Mouse (Mus musculus) liver, postnatal 0 days (tissue): ENCODE measurements at regions not wholly inside any gene's neighbourhood (a gene's known extent, or its start where the extent isn't known, plus 50 kb on each side); places are given as distances from the start of the nearest gene placed in this dataset.

Experiments
- ATAC-seq: fragments of 200-750 bp; cut with Nextera tagmentation; 2 replicates; pipeline ENCODE4 v1.8.0; 2017; ENCODE audit warnings: mild to moderate bottlenecking, moderate library complexity
- DNase-seq: peaks from one replicate; pipeline ENCODE4 v3.0.0-alpha.2; 2016
- H3K27ac ChIP-seq: fragments of 300-500 bp; sonication (generic); 2 replicates; pipeline ENCODE4 v1.5.1; 2014; ENCODE audit warnings: antibody characterized with exemption, moderate library complexity, mild to moderate bottlenecking, low read depth
- H3K27me3 ChIP-seq: fragments of 300-500 bp; sonication (generic); 2 replicates; pipeline ENCODE4 v1.6.1; 2014; ENCODE audit warnings: low read length, control low read depth, mixed read lengths; ENCODE audit not compliant: insufficient read depth
- H3K36me3 ChIP-seq: fragments of 300-500 bp; sonication (generic); replicated peaks from 2 replicates; pipeline ENCODE4 v1.6.1; 2014; ENCODE audit warnings: mild to moderate bottlenecking, control low read depth, low read length, moderate library complexity, mixed read lengths; ENCODE audit not compliant: insufficient read depth
- H3K4me1 ChIP-seq: fragments of 300-500 bp; sonication (generic); 2 replicates; pipeline ENCODE4 v1.6.1; 2014; ENCODE audit warnings: antibody characterized with exemption, mild to moderate bottlenecking, control low read depth; ENCODE audit not compliant: insufficient read depth
- H3K4me2 ChIP-seq: fragments of 300-500 bp; sonication (generic); 2 replicates; pipeline ENCODE4 v1.6.1; 2014; ENCODE audit warnings: low read depth, mild to moderate bottlenecking, low read length, moderate library complexity, mixed read lengths
- H3K4me3 ChIP-seq: fragments of 300-500 bp; sonication (generic); 2 replicates; pipeline ENCODE4 v1.5.1; 2014; ENCODE audit warnings: low read depth, low read length
- H3K9ac ChIP-seq: fragments of 300-500 bp; sonication (generic); replicated peaks from 2 replicates; pipeline ENCODE4 v1.6.1; 2014; ENCODE audit warnings: mild to moderate bottlenecking, moderate library complexity
- H3K9me3 ChIP-seq: fragments of 300-500 bp; sonication (generic); 2 replicates; pipeline ENCODE4 v1.6.1; 2016; ENCODE audit warnings: mild to moderate bottlenecking, control low read depth, low read length, mixed read lengths
- CTCF ChIP-seq: sonication (generic); IDR thresholded peaks from 2 replicates; pipeline ENCODE4 v1.5.1; 2016; ENCODE audit warnings: antibody characterized with exemption, low read depth
- EP300 ChIP-seq: IDR thresholded peaks from 2 replicates; pipeline ENCODE4 v1.6.1; 2016; ENCODE audit warnings: antibody characterized with exemption, low read depth, mild to moderate bottlenecking
- WGBS: fragments of 180-500 bp; shearing (Covaris S2); extraction: QIAGEN DNeasy Blood & Tissue Kit; methylation state at CpG from one replicate; pipeline ENCODE4 v1.1.7; 2014; ENCODE audit not compliant: insufficient replicate concordance; 5-methylcytosine and 5-hydroxymethylcytosine counted together

- no peak overlapping the region for H3K4me3 ChIP-seq
- no peak overlapping the region for H3K4me2 ChIP-seq
- no peak for TF ChIP-seq EP300
- TF ChIP-seq CTCF = no peak
- H3K4me1 ChIP-seq = no peaks in the 10 kb centered on the region
- ATAC-seq = no peak
- H3K27ac ChIP-seq = no peak overlapping the region
- H3K36me3 ChIP-seq = no peaks in the 10 kb centered on the region
- WGBS = 66% methylated on average over 8 of the region's 8 CpGs
- H3K27me3 ChIP-seq = no peaks in the 10 kb centered on the region
- no peaks in the 10 kb centered on the region for H3K9me3 ChIP-seq
- no peak overlapping the region for H3K9ac ChIP-seq
- DNase-seq = no peak
These were observed 714.9 kb upstream of the Acvr2a start for GRCm38 (mm10) chr2:48098931-48099531.

DNA sequence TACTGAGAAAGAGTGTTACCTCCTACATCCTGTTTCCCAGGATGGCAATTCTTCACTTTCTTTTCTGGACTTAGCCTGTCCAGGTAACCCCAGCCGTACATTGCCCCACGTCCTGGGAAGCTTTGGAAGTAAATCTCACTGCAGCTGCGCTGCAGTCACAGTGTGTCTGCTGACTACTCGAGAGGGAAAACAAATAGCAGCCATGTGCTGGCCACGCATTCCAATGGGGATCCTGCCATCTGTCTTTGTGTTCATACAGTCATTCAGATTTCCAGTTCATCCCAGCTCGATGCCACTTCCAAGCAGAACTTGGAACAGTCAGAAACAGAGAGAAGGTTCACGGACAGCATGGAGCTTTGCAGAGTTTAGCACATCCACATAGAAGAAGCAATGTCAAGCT is 690.2 kb upstream of the Acvr2a start:
- no peaks in the 10 kb centered on the region for H3K4me1 ChIP-seq
- no peak overlapping the region for H3K27ac ChIP-seq
- no peak for TF ChIP-seq CTCF
- 71% methylated on average over 7 of the region's 7 CpGs for WGBS
- H3K4me2 ChIP-seq = no peak overlapping the region
- H3K9me3 ChIP-seq = no peaks in the 10 kb centered on the region
- ATAC-seq (no peak), DNase-seq (no peak)
- H3K36me3 ChIP-seq = no peaks in the 10 kb centered on the region
- H3K4me3 ChIP-seq = no peak overlapping the region
- no peak overlapping the region for H3K9ac ChIP-seq
- H3K27me3 ChIP-seq = no peaks in the 10 kb centered on the region

GRCm38 (mm10) chr2:48138051-48138611 is 675.8 kb upstream of the Acvr2a start:
- Histone ChIP-seq H3K27ac (no peak overlapping the region), H3K4me3 (no peak overlapping the region), H3K4me2 (no peak overlapping the region), H3K9me3 (no peaks in the 10 kb centered on the region), H3K9ac (no peak overlapping the region), H3K36me3 (no peaks in the 10 kb centered on the region), H3K4me1 (no peaks in the 10 kb centered on the region), H3K27me3 (no peaks in the 10 kb centered on the region)
- TF ChIP-seq EP300 (no peak), CTCF (no peak)
- ATAC-seq = no peak
- WGBS = 84% methylated on average over 2 of the region's 2 CpGs
- no peak for DNase-seq

DNA sequence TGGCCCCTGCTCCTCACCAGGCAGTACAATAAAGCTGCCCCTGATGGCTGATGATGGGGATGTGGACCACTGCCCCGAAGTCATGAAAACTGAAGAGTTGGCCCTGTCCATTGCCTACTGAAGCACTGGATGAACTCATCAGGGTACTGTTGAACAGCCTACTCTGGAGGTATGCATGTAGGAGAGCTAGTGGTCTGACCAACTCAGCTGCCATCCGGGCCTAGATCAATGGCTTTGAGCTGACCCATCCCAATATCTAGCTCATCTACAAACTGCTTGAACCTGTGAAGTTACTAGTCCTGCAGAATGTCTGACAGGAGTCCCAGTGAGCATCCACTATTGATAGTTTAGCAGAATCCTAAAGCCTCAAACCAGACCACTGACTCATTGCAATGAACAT is 672.6 kb upstream of the Acvr2a start:
- H3K4me3 ChIP-seq = no peak overlapping the region
- 79% methylated on average over 2 of the region's 2 CpGs for WGBS
- no peak overlapping the region for H3K4me2 ChIP-seq
- no peak overlapping the region for H3K9ac ChIP-seq
- ATAC-seq (no peak), DNase-seq (no peak)
- TF ChIP-seq EP300 = no peak
- TF ChIP-seq CTCF = no peak
- no peaks in the 10 kb centered on the region for H3K9me3 ChIP-seq
- no peaks in the 10 kb centered on the region for H3K36me3 ChIP-seq
- H3K27me3 ChIP-seq = no peaks in the 10 kb centered on the region
- no peaks in the 10 kb centered on the region for H3K4me1 ChIP-seq
- no peak overlapping the region for H3K27ac ChIP-seq

DNA sequence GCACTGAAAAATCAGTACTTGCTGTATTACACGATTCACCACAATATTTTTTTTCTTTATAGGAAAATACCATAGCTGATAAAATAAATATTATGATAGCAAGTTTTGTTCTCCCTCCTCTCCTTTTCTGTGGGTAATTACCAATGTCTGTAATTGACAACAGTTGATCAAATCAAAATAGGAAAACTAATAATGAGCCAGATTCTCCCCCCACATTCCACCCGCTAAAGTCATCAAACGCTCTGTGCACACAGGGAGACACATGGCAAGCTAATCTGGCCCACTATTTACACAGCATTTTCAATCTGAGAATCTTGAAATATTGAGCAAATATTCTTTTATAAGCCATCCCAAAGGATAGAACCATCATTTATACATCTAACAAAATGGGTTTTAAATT is 659.2 kb upstream of the Acvr2a start:
- no peak overlapping the region for H3K4me3 ChIP-seq
- H3K4me1 ChIP-seq = no peaks in the 10 kb centered on the region
- H3K27me3 ChIP-seq = no peaks in the 10 kb centered on the region
- WGBS = 86% methylated on average over 3 of the region's 3 CpGs
- no peak overlapping the region for H3K4me2 ChIP-seq
- no peak overlapping the region for H3K27ac ChIP-seq
- TF ChIP-seq CTCF (no peak), EP300 (no peak)
- no peak overlapping the region for H3K9ac ChIP-seq
- no peaks in the 10 kb centered on the region for H3K36me3 ChIP-seq
- no peaks in the 10 kb centered on the region for H3K9me3 ChIP-seq
- ATAC-seq (no peak), DNase-seq (no peak)

- Histone ChIP-seq H3K27me3 (no peaks in the 10 kb centered on the region), H3K27ac (no peak overlapping the region), H3K4me1 (no peaks in the 10 kb centered on the region), H3K9ac (no peak overlapping the region), H3K4me3 (no peak overlapping the region), H3K9me3 (no peaks in the 10 kb centered on the region), H3K36me3 (no peaks in the 10 kb centered on the region), H3K4me2 (no peak overlapping the region)
- DNase-seq = no peak
- WGBS = 52% methylated on average over 1 of the region's 1 CpGs
- TF ChIP-seq CTCF = no peak
- TF ChIP-seq EP300 = no peak
- ATAC-seq = no peak
These were observed 641.3 kb upstream of the Acvr2a start for GRCm38 (mm10) chr2:48172626-48173025.
